Comparison of ENCODE assay signal across 8 mouse cellular contexts in genomic region chr5:77015544-77016482, GRCm38 (mm10). TPM values are rescaled to one million over a fixed set of nuclear protein-coding genes. Genes with fewer than 3 reads are reported as not detected.
DNase-seq lines count a peak whose midpoint lies in the region; ATAC-seq and TF ChIP-seq lines count a peak whose summit lies in the region.

Gene Thegl, plus strand, starts transcription at chr5:77016023.

- peak within 1 kb of the TSS; percentile 86 for H3K4me2 ChIP-seq in embryonic facial prominence, embryonic 13.5 days
- peak within 1 kb of the TSS; percentile 71 for H3K4me2 ChIP-seq in limb, embryonic 11.5 days (ENCODE audit: low read depth, severe bottlenecking)
- H3K4me2 ChIP-seq in midbrain, embryonic 12.5 days (replicated peaks) = peak within 1 kb of the TSS; percentile 79

- H3K27ac ChIP-seq in bone marrow macrophage, adult 2 months (ENCODE audit: insufficient read depth, low read depth, low read length) = no peak within 1 kb of the TSS
- H3K27ac ChIP-seq in embryonic facial prominence, embryonic 13.5 days = no peak within 1 kb of the TSS
- H3K27ac ChIP-seq in limb, embryonic 11.5 days (replicated peaks; ENCODE audit: low read depth, low read length) = no peak within 1 kb of the TSS
- H3K27ac ChIP-seq in midbrain, embryonic 12.5 days (replicated peaks) = no peak within 1 kb of the TSS

- TF ChIP-seq CTCF in bone marrow macrophage, adult 2 months (IDR thresholded peaks at IDR 0.05; ENCODE audit: low read depth, low read length) = no peak

- peak within 1 kb of the TSS; percentile 59 for H3K4me3 ChIP-seq in bone marrow macrophage, adult 2 months (ENCODE audit: insufficient read depth, low read length)
- peak within 1 kb of the TSS; percentile 59 for H3K4me3 ChIP-seq in embryonic facial prominence, embryonic 13.5 days
- H3K4me3 ChIP-seq in limb, embryonic 11.5 days (ENCODE audit: low read depth, low read length) = peak within 1 kb of the TSS; percentile 37
- peak within 1 kb of the TSS; percentile 56 for H3K4me3 ChIP-seq in midbrain, embryonic 12.5 days

- H3K36me3 ChIP-seq in embryonic facial prominence, embryonic 13.5 days = no peaks in the 10 kb centered on the region
- H3K36me3 ChIP-seq in limb, embryonic 11.5 days (ENCODE audit: control insufficient read depth, insufficient read depth, low read length) = no peaks in the 10 kb centered on the region
- no peaks in the 10 kb centered on the region for H3K36me3 ChIP-seq in midbrain, embryonic 12.5 days

- DNase-seq in heart, adult 18-20 months = peak; percentile 75 to 80
- peak; percentile 84 for DNase-seq in kidney, adult 18-20 months
- peak; percentile 88 for DNase-seq in limb, embryonic 11.5 days (ENCODE audit: low spot score)
- DNase-seq in right cerebral cortex, postnatal 4 days = peak; percentile 69
- DNase-seq in urinary bladder, postnatal 4 days (ENCODE audit: low spot score in 2 of 2) = peak; percentile 63 to 81

- H3K4me1 ChIP-seq in bone marrow macrophage, adult 2 months (ENCODE audit: control insufficient read depth, insufficient read depth, low read length) = peaks cover 8% of the 10 kb centered on the region
- H3K4me1 ChIP-seq in embryonic facial prominence, embryonic 13.5 days = no peaks in the 10 kb centered on the region
- H3K4me1 ChIP-seq in limb, embryonic 11.5 days (ENCODE audit: control insufficient read depth, insufficient read depth, low read length) = no peaks in the 10 kb centered on the region
- peaks cover 3% of the 10 kb centered on the region; the same call in 1 of the 2 replicates for H3K4me1 ChIP-seq in midbrain, embryonic 12.5 days

- ATAC-seq in embryonic facial prominence, embryonic 13.5 days (ENCODE audit: insufficient number of reproducible peaks, insufficient read depth, low FRiP score, low TSS enrichment, low read depth) = peak; percentile 90
- ATAC-seq in limb, embryonic 11.5 days (ENCODE audit: insufficient number of reproducible peaks, low FRiP score, low TSS enrichment, low read depth) = peak; percentile 91
- peak; percentile 100 for ATAC-seq in midbrain, embryonic 12.5 days (ENCODE audit: low FRiP score, low read depth)

- TF ChIP-seq POLR2A in bone marrow macrophage, adult 2 months (IDR thresholded peaks at IDR 0.05; ENCODE audit: borderline replicate concordance, low read depth, low read length) = no peak

- H3K27me3 ChIP-seq in embryonic facial prominence, embryonic 13.5 days = peaks cover 6% of the 10 kb centered on the region
- peaks cover 3% of the 10 kb centered on the region; the same call in 1 of the 2 replicates for H3K27me3 ChIP-seq in limb, embryonic 11.5 days (ENCODE audit: control insufficient read depth, insufficient read depth, low read length)
- peaks cover 27% of the 10 kb centered on the region for H3K27me3 ChIP-seq in midbrain, embryonic 12.5 days

- WGBS in embryonic facial prominence, embryonic 13.5 days = 13% methylated on average over 57 of the region's 57 CpGs
- 10% methylated on average over 57 of the region's 57 CpGs for WGBS in limb, embryonic 11.5 days
- 13% methylated on average over 54 of the region's 57 CpGs for WGBS in midbrain, embryonic 12.5 days

- H3K9me3 ChIP-seq in embryonic facial prominence, embryonic 13.5 days = no peaks in the 10 kb centered on the region
- no peaks in the 10 kb centered on the region for H3K9me3 ChIP-seq in limb, embryonic 11.5 days (ENCODE audit: control insufficient read depth, low read length)
- H3K9me3 ChIP-seq in midbrain, embryonic 12.5 days = no peaks in the 10 kb centered on the region

- H3K9ac ChIP-seq in embryonic facial prominence, embryonic 13.5 days = peak within 1 kb of the TSS; percentile 63
- no peak within 1 kb of the TSS for H3K9ac ChIP-seq in limb, embryonic 11.5 days (ENCODE audit: low read length)
- H3K9ac ChIP-seq in midbrain, embryonic 12.5 days (replicated peaks) = peak within 1 kb of the TSS; percentile 49

RNA-seq across cellular contexts. Expression of gene Thegl, which starts in this region (rescaled TPM):
- polyA plus RNA-seq in bone marrow macrophage, adult 2 months (2012; ENCODE audit: insufficient read depth, insufficient read length, missing spikeins) = not detected in 2 replicates
- 0.11 and 0.41 TPM in 2 replicates for polyA plus RNA-seq in embryonic facial prominence, embryonic 13.5 days (2015; fragmentation: Nextera tagmentation; extraction: Ambion mirVana)
- not detected for total RNA-seq in heart, adult 18-20 months (2021)
- not detected in 2 replicates for polyA plus RNA-seq in limb, embryonic 11.5 days (2014; fragmentation: Nextera tagmentation; extraction: Ambion mirVana)
- polyA plus RNA-seq in midbrain, embryonic 12.5 days (2016; fragmentation: Nextera tagmentation; extraction: Ambion mirVana) = not detected in 2 replicates

Comparison
In these comparisons a context has a peak if more than half of its experiments do, and no peak if none do; other contexts are left out.
1. Peak in ATAC-seq, H3K4me3 ChIP-seq, H3K9ac ChIP-seq and H3K4me2 ChIP-seq in embryonic facial prominence, embryonic 13.5 days; RNA of the gene not detected or under 1 TPM.
2. Peak in DNase-seq in heart, adult 18-20 months; RNA of the gene not detected or under 1 TPM.
3. Peak in DNase-seq, ATAC-seq, H3K4me3 ChIP-seq and H3K4me2 ChIP-seq in limb, embryonic 11.5 days; RNA of the gene not detected or under 1 TPM.
4. Peak in ATAC-seq, H3K4me3 ChIP-seq, H3K9ac ChIP-seq and H3K4me2 ChIP-seq in midbrain, embryonic 12.5 days; RNA of the gene not detected or under 1 TPM.